Mouse (Mus musculus): ENCODE measurements at regions not wholly inside any gene's neighbourhood (a gene's known extent, or its start where the extent isn't known, plus 50 kb on each side); places are given as distances from the start of the nearest gene placed in this dataset.

- Histone ChIP-seq H3K9ac (ENCODE audit: low read length) (no peak overlapping the region), H3K4me3 (ENCODE audit: control insufficient read depth in 1 of 2, insufficient read depth in 1 of 2, low read depth in 1 of 2, low read length in 2 of 2) (no peak overlapping the region)
- 52% methylated on average over 5 of the region's 5 CpGs for WGBS
Observed at GRCm38 (mm10) chr4:45641272-45641671, 109.0 kb upstream of the Shb start.

GRCm38 (mm10) chr4:45640713-45641112, 108.4 kb upstream of the Shb start:
- Histone ChIP-seq H3K27me3 (ENCODE audit: control insufficient read depth, insufficient read depth, low read length) (no peaks in the 10 kb centered on the region), H3K36me3 (ENCODE audit: control insufficient read depth, insufficient read depth, low read length) (no peaks in the 10 kb centered on the region), H3K4me3 (ENCODE audit: control insufficient read depth in 1 of 2, insufficient read depth in 1 of 2, low read depth in 1 of 2, low read length in 2 of 2) (no peak overlapping the region), H3K4me2 (ENCODE audit: low read length) (no peak overlapping the region), H3K9ac (ENCODE audit: low read length) (no peak overlapping the region), H3K4me1 (ENCODE audit: control insufficient read depth in 2 of 2, insufficient read depth in 2 of 2, low read length in 2 of 2) (no peaks in the 10 kb centered on the region; a peak in 1 of 4 replicates), H3K9me3 (ENCODE audit: control insufficient read depth, low read length) (no peaks in the 10 kb centered on the region), H3K27ac (replicated peaks in 1 of 2; ENCODE audit: control insufficient read depth in 1 of 2, insufficient read depth in 1 of 2, low read depth in 2 of 2, low read length in 2 of 2) (no peak overlapping the region)
- no peak for ATAC-seq (ENCODE audit: insufficient number of reproducible peaks, insufficient read depth, low FRiP score, low read depth)
- WGBS = 57% methylated on average over 11 of the region's 11 CpGs

More at GRCm38 (mm10) chr4:45641272-45641671, 109.0 kb upstream of the Shb start:
- Histone ChIP-seq H3K36me3 (ENCODE audit: control insufficient read depth, insufficient read depth, low read length) (no peaks in the 10 kb centered on the region), H3K27me3 (ENCODE audit: control insufficient read depth, insufficient read depth, low read length) (no peaks in the 10 kb centered on the region), H3K27ac (replicated peaks in 1 of 2; ENCODE audit: control insufficient read depth in 1 of 2, insufficient read depth in 1 of 2, low read depth in 2 of 2, low read length in 2 of 2) (no peak overlapping the region), H3K4me2 (ENCODE audit: low read length) (no peak overlapping the region), H3K4me1 (ENCODE audit: control insufficient read depth in 2 of 2, insufficient read depth in 2 of 2, low read length in 2 of 2) (no peaks in the 10 kb centered on the region; a peak in 1 of 4 replicates), H3K9me3 (ENCODE audit: control insufficient read depth, low read length) (no peaks in the 10 kb centered on the region)
- no peak for ATAC-seq (ENCODE audit: insufficient number of reproducible peaks, insufficient read depth, low FRiP score, low read depth)

DNA sequence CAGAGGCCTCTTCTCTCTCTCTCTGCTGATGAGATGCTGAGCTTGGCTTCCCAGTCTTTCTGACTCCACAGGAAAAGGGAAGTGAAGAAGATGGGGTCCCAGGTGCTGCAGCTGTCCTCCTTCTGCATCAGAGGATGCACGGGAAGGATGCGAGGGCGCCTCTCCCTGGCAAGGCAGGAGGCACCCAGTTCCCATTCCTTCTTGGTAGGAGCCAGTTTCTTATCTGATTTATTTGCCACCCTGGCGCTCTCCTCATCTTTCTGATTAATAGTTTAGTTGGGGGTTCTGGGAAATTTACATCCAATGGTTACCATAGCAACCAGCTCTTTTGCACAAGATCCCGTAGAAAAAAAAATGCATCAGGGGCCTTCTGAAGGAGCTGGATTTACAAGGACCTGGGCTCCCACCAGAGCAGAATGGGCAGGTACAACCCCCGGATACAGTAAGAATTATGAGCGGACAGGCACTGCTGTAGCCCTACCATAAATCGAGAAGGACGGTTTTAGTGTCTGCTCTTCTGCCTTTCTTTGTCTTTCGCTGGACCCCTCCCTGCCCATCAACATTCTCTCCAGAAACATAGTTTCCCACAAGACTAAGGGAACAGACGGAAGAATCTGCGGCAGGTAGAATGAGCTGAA, 107.2 kb upstream of the Shb start:
- H3K4me2 ChIP-seq (ENCODE audit: low read length) = no peak overlapping the region
- no peaks in the 10 kb centered on the region for H3K9me3 ChIP-seq (ENCODE audit: control insufficient read depth, low read length)
- WGBS = 88% methylated on average over 12 of the region's 12 CpGs
- H3K27ac ChIP-seq (replicated peaks in 1 of 2; ENCODE audit: control insufficient read depth in 1 of 2, insufficient read depth in 1 of 2, low read depth in 2 of 2, low read length in 2 of 2) = no peak overlapping the region
- no peak overlapping the region for H3K9ac ChIP-seq (ENCODE audit: low read length)
- H3K36me3 ChIP-seq (ENCODE audit: control insufficient read depth, insufficient read depth, low read length) = no peaks in the 10 kb centered on the region
- ATAC-seq (ENCODE audit: insufficient number of reproducible peaks, insufficient read depth, low FRiP score, low read depth) = no peak
- H3K4me3 ChIP-seq (ENCODE audit: control insufficient read depth in 1 of 2, insufficient read depth in 1 of 2, low read depth in 1 of 2, low read length in 2 of 2) = no peak overlapping the region
- no peaks in the 10 kb centered on the region for H3K27me3 ChIP-seq (ENCODE audit: control insufficient read depth, insufficient read depth, low read length)
- H3K4me1 ChIP-seq (ENCODE audit: control insufficient read depth in 2 of 2, insufficient read depth in 2 of 2, low read length in 2 of 2) = no peaks in the 10 kb centered on the region; a peak in 1 of 4 replicates

DNA sequence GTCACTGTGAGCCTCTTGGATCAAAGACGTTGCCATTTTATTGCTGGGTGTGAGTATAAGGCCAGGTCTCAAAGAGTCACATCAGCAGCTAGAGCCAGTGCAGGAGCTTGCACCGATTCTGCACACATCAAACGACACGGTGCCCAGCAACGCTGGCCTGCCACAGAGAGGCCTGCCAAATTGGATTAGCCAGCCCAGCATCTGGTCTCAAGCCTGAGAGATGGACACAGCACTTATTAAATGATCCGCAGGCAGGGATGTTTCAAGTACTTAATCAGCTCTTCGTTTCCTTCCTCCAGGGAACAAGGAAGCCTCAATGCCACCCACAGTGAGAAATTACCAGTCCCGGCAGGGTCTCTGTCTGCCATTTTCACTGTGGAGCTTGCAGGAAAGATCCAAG, 106.1 kb upstream of the Shb start:
- Histone ChIP-seq H3K27me3 (ENCODE audit: control insufficient read depth, insufficient read depth, low read length) (no peaks in the 10 kb centered on the region), H3K4me2 (ENCODE audit: low read length) (no peak overlapping the region), H3K27ac (replicated peaks in 1 of 2; ENCODE audit: control insufficient read depth in 1 of 2, insufficient read depth in 1 of 2, low read depth in 2 of 2, low read length in 2 of 2) (no peak overlapping the region), H3K4me1 (ENCODE audit: control insufficient read depth in 2 of 2, insufficient read depth in 2 of 2, low read length in 2 of 2) (no peaks in the 10 kb centered on the region; a peak in 1 of 4 replicates), H3K9ac (ENCODE audit: low read length) (no peak overlapping the region), H3K36me3 (ENCODE audit: control insufficient read depth, insufficient read depth, low read length) (no peaks in the 10 kb centered on the region), H3K9me3 (ENCODE audit: control insufficient read depth, low read length) (no peaks in the 10 kb centered on the region), H3K4me3 (ENCODE audit: control insufficient read depth in 1 of 2, insufficient read depth in 1 of 2, low read depth in 1 of 2, low read length in 2 of 2) (no peak overlapping the region)
- 45% methylated on average over 8 of the region's 8 CpGs for WGBS
- no peak for ATAC-seq (ENCODE audit: insufficient number of reproducible peaks, insufficient read depth, low FRiP score, low read depth)

GRCm38 (mm10) chr4:45631276-45632045, 99.2 kb upstream of the Shb start:
- ATAC-seq (ENCODE audit: insufficient number of reproducible peaks, insufficient read depth, low FRiP score, low read depth) = no peak
- 86% methylated on average over 7 of the region's 7 CpGs for WGBS

GRCm38 (mm10) chr4:45625633-45626032, 93.4 kb upstream of the Shb start:
- H3K4me1 ChIP-seq (ENCODE audit: control insufficient read depth in 2 of 2, insufficient read depth in 2 of 2, low read length in 2 of 2) = no peaks in the 10 kb centered on the region
- H3K4me2 ChIP-seq (ENCODE audit: low read length) = no peak overlapping the region
- no peak overlapping the region for H3K9ac ChIP-seq (ENCODE audit: low read length)
- no peaks in the 10 kb centered on the region; the same call in 1 of the 2 replicates for H3K9me3 ChIP-seq (ENCODE audit: control insufficient read depth, low read length)
- WGBS = 90% methylated on average over 7 of the region's 7 CpGs
- H3K36me3 ChIP-seq (ENCODE audit: control insufficient read depth, insufficient read depth, low read length) = no peaks in the 10 kb centered on the region
- no peak overlapping the region for H3K27ac ChIP-seq (replicated peaks in 1 of 2; ENCODE audit: control insufficient read depth in 1 of 2, insufficient read depth in 1 of 2, low read depth in 2 of 2, low read length in 2 of 2)
- no peak for ATAC-seq (ENCODE audit: insufficient number of reproducible peaks, insufficient read depth, low FRiP score, low read depth)
- H3K27me3 ChIP-seq (ENCODE audit: control insufficient read depth, insufficient read depth, low read length) = no peaks in the 10 kb centered on the region
- H3K4me3 ChIP-seq (ENCODE audit: control insufficient read depth in 1 of 2, insufficient read depth in 1 of 2, low read depth in 1 of 2, low read length in 2 of 2) = no peak overlapping the region

More at GRCm38 (mm10) chr4:45631276-45632045, 99.2 kb upstream of the Shb start:
- H3K4me3 ChIP-seq (ENCODE audit: control insufficient read depth in 1 of 2, insufficient read depth in 1 of 2, low read depth in 1 of 2, low read length in 2 of 2) = no peak overlapping the region
- no peaks in the 10 kb centered on the region for H3K36me3 ChIP-seq (ENCODE audit: control insufficient read depth, insufficient read depth, low read length)
- no peaks in the 10 kb centered on the region for H3K27me3 ChIP-seq (ENCODE audit: control insufficient read depth, insufficient read depth, low read length)
- no peak overlapping the region for H3K27ac ChIP-seq (replicated peaks in 1 of 2; ENCODE audit: control insufficient read depth in 1 of 2, insufficient read depth in 1 of 2, low read depth in 2 of 2, low read length in 2 of 2)
- H3K4me1 ChIP-seq (ENCODE audit: control insufficient read depth in 2 of 2, insufficient read depth in 2 of 2, low read length in 2 of 2) = no peaks in the 10 kb centered on the region
- no peak overlapping the region for H3K4me2 ChIP-seq (ENCODE audit: low read length)
- no peak overlapping the region for H3K9ac ChIP-seq (ENCODE audit: low read length)
- no peaks in the 10 kb centered on the region for H3K9me3 ChIP-seq (ENCODE audit: control insufficient read depth, low read length)

DNA sequence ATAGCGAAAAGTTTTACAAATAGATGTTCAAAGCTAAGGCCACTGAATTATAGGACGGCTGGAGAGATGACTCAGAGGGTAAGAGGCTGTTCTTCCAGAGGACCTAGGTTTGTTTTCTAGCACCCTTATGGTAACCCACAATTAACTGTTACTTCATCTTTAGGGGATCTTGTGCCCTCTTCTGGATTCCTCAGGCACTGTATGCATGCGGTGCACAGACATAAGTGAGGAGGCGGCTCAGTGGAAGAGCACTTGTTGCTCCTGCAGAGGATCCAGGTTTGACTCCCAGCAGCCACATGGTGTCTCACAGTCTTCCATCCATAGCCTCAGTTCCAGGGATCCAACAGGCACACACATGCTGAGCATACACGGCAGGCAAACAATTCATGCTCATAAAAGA, 89.7 kb upstream of the Shb start:
- no peak for ATAC-seq (ENCODE audit: insufficient number of reproducible peaks, insufficient read depth, low FRiP score, low read depth)
- WGBS = 87% methylated on average over 5 of the region's 5 CpGs
- Histone ChIP-seq H3K9ac (ENCODE audit: low read length) (no peak overlapping the region), H3K4me2 (ENCODE audit: low read length) (no peak overlapping the region), H3K36me3 (ENCODE audit: control insufficient read depth, insufficient read depth, low read length) (no peaks in the 10 kb centered on the region), H3K9me3 (ENCODE audit: control insufficient read depth, low read length) (no peaks in the 10 kb centered on the region; the same call in 1 of the 2 replicates), H3K4me1 (ENCODE audit: control insufficient read depth in 2 of 2, insufficient read depth in 2 of 2, low read length in 2 of 2) (no peaks in the 10 kb centered on the region), H3K27ac (replicated peaks in 1 of 2; ENCODE audit: control insufficient read depth in 1 of 2, insufficient read depth in 1 of 2, low read depth in 2 of 2, low read length in 2 of 2) (no peak overlapping the region), H3K4me3 (ENCODE audit: control insufficient read depth in 1 of 2, insufficient read depth in 1 of 2, low read depth in 1 of 2, low read length in 2 of 2) (no peak overlapping the region), H3K27me3 (ENCODE audit: control insufficient read depth, insufficient read depth, low read length) (0 out of 2 replicates have a peak, but pooled peaks cover 3% of the 10 kb centered on the region)
